ENCODE assay signal across 8 mouse cellular contexts in genomic region chr13:45030830-45031229, GRCm38 (mm10). TPM values are rescaled to one million over a fixed set of nuclear protein-coding genes. Genes with fewer than 3 reads are reported as not detected.
DNase-seq lines count a peak whose midpoint lies in the region; ATAC-seq lines count a peak whose summit lies in the region.

No protein-coding gene starts in this region.

- WGBS in intestine, embryonic 15.5 days: 7% methylated on average over 12 of the region's 12 CpGs
- WGBS in midbrain, embryonic 10.5 days: 16% methylated on average over 12 of the region's 12 CpGs

- peak overlapping the region; percentile 33; the same call in 1 of the 2 replicates for H3K4me2 ChIP-seq in intestine, embryonic 15.5 days (replicated peaks)

- H3K27ac ChIP-seq in intestine, embryonic 15.5 days: no peak overlapping the region
- H3K27ac ChIP-seq in midbrain, embryonic 10.5 days (replicated peaks): no peak overlapping the region

- no peaks in the 10 kb centered on the region for H3K36me3 ChIP-seq in intestine, embryonic 15.5 days
- H3K36me3 ChIP-seq in midbrain, embryonic 10.5 days: no peaks in the 10 kb centered on the region

- H3K9ac ChIP-seq in intestine, embryonic 15.5 days: no peak overlapping the region

- H3K4me3 ChIP-seq in intestine, embryonic 15.5 days (replicated peaks): no peak overlapping the region
- no peak overlapping the region for H3K4me3 ChIP-seq in midbrain, embryonic 10.5 days

- ATAC-seq in intestine, embryonic 15.5 days: peak; percentile 68; the same call in 1 of the 2 replicates

- H3K9me3 ChIP-seq in intestine, embryonic 15.5 days: no peaks in the 10 kb centered on the region
- H3K9me3 ChIP-seq in midbrain, embryonic 10.5 days (replicated peaks): no peaks in the 10 kb centered on the region

- intact Hi-C loops in left cerebral cortex, postnatal 10 days (cut with DNase I): loop anchor here (2.0 to 5.0 kb wide), 3 partner anchors 356 to 446 kb away; partner anchors contain the start of gene Mylip

- peak; percentile 87 for DNase-seq in adrenal gland, adult 2 months
- peak; percentile 98 for DNase-seq in embryo, embryonic 10 days (ENCODE audit: low spot score)
- peak; percentile 86 to 90 for DNase-seq in gastrocnemius, postnatal 4 days (ENCODE audit: low spot score in 2 of 2)
- DNase-seq in left cerebral cortex, postnatal 10 days (ENCODE audit: extremely low spot score in 1 of 2, low spot score in 2 of 2): peak; percentile 89 to 92
- peak; percentile 85 for DNase-seq in midbrain, embryonic 10.5 days (ENCODE audit: low spot score)
- DNase-seq in skeletal muscle tissue, adult 2 months (ENCODE audit: low read depth, low spot score): peak; percentile 92
- peak; percentile 77 for DNase-seq in yolk sac, embryonic 10.5 days (ENCODE audit: low spot score)

- H3K4me1 ChIP-seq in intestine, embryonic 15.5 days (replicated peaks): no peaks in the 10 kb centered on the region
- H3K4me1 ChIP-seq in midbrain, embryonic 10.5 days: no peaks in the 10 kb centered on the region

- no peaks in the 10 kb centered on the region for H3K27me3 ChIP-seq in intestine, embryonic 15.5 days (replicated peaks)
- H3K27me3 ChIP-seq in midbrain, embryonic 10.5 days (ENCODE audit: low read depth, poor library complexity, severe bottlenecking): no peaks in the 10 kb centered on the region

RNA-seq across cellular contexts. Expression of gene Dtnbp1, which starts 28.9 kb away (rescaled TPM):
- 10 to 100 TPM; 58.5 to 61.9 TPM for total RNA-seq in adrenal gland, adult 2 months (2021)
- 30.2 and 38.1 TPM in 2 replicates for polyA plus RNA-seq in adrenal gland, adult 2 months (2012; rRNA removed)
- total RNA-seq in gastrocnemius, postnatal 4 days (2021): 10 to 100 TPM; 35.2 to 37.5 TPM
- 62.0 and 63.8 TPM in 2 replicates for polyA plus RNA-seq in intestine, embryonic 15.5 days (2015; fragmentation: Nextera tagmentation; extraction: Ambion mirVana)
- total RNA-seq in left cerebral cortex, postnatal 10 days (2021): 10 to 100 TPM; 78.4 to 80.9 TPM
- polyA plus RNA-seq in midbrain, embryonic 10.5 days (2016; fragmentation: Nextera tagmentation; extraction: Ambion mirVana): 74.1 and 75.7 TPM in 2 replicates

RNA-seq across cellular contexts. Expression of gene Gm9817, which starts 47.7 kb away (rescaled TPM):
- total RNA-seq in adrenal gland, adult 2 months (2021): under 1 TPM in 1 of 2 experiments, not detected in 1; 0.28 TPM
- polyA plus RNA-seq in adrenal gland, adult 2 months (2012; rRNA removed): 0.34 and 0.37 TPM in 2 replicates
- total RNA-seq in gastrocnemius, postnatal 4 days (2021): under 1 TPM; 0.21 to 0.37 TPM
- polyA plus RNA-seq in intestine, embryonic 15.5 days (2015; fragmentation: Nextera tagmentation; extraction: Ambion mirVana): 0.10 TPM in 1 of 2 replicates, not detected in the other
- under 1 TPM in 1 of 2 experiments, not detected in 1; 0.17 TPM for total RNA-seq in left cerebral cortex, postnatal 10 days (2021)
- polyA plus RNA-seq in midbrain, embryonic 10.5 days (2016; fragmentation: Nextera tagmentation; extraction: Ambion mirVana): not detected in 2 replicates
